Mouse (Mus musculus): ENCODE measurements at regions not wholly inside any gene's neighbourhood (a gene's known extent, or its start where the extent isn't known, plus 50 kb on each side); places are given as distances from the start of the nearest gene placed in this dataset.

DNA sequence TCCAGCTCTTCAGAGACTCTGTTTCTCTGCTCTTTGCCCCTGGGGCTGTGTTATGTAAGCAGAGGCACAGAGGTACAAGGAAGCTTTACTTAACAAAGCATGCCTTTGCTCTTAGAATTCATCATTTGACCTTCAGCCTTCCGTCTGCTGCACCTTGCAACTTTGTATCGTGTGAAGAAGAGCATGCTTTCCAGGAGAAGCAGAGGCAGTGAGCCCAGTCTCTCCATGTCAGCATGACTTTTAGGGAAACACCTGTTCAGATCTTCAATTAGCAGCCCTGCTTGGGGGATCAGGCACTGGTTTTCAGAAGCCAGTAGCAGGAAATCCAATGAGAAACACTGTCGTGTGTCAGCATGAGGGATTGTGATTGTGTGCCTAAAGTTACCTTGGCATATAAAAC, 226.7 kb downstream of the Abcc12 start:
- DNase-seq: no peak

DNA sequence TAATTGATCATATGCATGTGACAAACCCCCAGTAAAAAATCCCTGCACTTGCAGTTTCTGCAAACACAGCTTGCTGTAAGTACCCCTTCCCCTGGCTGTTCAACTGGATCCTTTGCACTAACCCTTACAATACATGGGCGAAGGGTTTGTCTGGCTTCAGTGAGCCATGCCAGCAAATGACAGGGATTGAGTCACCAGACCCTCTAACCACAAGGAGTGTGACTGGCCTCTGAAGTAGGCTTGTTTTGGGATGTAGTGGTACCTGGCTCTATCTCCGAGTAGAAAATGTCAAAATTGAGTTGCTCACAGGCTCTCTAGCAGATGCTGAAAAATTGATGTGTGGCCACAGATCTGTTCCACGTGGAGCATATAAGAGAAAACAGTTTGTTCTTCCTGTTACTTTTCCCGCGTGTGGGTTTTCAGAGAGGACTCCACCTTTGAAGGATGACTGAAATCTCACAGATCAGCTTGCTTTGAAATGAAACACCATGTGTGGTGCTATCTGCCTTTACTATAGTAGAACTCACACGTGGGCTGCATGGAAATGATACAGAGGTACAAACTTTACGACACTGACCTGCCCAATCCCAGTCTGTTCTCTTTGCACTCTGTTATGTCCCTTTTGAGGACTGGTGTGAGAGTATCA, 228.8 kb downstream of the Abcc12 start:
- DNase-seq: no peak

DNA sequence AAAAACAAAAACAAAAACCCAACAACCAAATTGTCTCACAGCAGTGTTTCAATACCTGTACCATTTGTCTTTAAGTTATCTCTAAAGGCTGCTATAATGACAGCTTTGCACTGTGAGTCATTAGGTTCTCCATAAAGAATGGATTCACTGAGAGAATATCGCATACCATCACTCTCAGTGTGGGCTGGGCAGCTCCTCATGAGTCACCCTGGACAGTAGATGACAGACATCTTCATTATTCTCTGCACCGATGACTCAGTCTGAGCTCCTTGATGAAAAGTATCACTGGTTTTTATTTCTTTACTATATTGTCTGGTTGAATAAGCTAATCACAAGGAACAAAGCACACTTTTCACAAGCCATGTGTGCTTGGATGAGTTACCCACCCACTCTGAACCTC, 230.4 kb downstream of the Abcc12 start:
- DNase-seq: no peak

DNA sequence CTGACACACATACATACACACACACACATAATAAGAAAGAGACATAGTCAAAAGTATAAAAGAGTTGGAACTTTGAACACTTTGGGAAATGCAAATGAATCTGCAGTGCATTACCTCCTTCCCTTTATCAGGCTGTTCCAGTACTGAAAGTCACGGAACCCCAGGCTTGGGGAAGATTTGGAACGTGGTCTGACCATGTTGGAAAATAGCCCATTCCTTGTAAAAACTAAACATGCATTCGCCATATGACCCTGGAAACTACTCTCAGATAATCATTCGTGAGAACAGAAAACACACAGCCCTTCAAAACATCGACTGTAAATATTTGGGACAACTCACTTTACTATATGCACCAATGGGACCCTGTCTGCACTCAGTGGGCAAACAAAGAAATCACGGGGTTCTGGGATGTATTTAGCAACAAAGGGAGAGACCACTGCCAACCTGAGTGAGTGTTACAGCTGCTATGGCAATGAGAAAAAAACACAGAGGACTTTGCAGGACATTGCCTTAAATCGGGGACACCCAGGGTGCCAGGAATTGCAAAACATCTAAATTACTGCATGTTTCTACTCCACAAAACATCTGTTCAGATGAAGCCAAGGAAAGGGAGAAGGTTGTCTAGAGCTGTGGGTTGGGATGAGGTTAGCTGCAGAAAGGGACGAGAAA, 238.3 kb downstream of the Abcc12 start:
- DNase-seq: no peak

DNA sequence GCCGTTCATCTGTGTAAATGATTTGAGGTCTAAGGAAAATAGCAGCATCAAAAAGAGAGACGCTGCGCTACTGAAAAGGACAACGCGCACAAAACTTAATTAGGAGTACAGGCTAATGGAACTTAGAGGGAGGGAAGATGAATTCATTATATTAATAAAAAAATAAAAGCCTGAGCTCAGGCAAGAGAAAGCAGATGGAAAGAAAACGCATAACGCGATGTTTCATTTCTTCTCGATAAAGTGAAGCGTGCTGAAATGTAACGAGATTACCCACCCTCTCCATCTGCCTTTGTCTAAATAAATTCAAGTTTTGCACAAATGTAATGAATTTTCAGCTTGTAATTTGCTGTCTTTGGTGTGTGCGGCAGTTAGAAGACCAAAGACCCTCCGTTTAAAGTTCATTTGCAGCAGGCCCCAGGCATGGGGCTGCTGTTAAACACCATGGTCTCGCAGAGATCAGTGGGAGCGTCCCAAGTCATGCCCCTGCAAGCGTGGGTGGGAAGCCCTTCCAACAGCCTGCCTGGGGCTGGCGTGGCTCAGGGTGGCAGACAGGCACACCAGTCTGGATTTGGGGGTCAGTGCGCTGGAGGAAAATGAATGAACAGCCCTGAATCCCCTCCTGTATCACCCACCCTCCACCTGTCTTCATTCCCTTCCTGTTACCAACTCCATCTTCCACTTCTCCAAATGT, 241.8 kb downstream of the Abcc12 start:
- DNase-seq: no peak

DNA sequence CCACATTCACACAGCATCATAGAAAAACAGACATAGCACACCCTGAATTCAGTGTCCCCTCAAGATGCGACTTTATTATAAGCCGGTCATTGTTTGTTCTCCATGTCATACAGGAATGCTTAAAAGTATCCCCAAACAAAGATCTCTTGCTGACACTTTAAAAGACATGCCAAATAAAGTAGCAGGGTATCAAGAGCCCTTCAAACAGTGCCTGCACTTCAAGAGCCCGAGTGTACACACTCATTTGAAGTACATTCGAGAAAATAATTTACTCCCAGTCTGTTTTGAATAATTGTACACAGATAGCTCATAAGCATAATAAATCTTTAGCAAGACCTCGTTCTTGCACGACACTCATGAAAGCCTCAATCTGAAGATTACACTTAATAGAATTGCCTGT, 249.1 kb downstream of the Abcc12 start:
- no peak for DNase-seq

DNA sequence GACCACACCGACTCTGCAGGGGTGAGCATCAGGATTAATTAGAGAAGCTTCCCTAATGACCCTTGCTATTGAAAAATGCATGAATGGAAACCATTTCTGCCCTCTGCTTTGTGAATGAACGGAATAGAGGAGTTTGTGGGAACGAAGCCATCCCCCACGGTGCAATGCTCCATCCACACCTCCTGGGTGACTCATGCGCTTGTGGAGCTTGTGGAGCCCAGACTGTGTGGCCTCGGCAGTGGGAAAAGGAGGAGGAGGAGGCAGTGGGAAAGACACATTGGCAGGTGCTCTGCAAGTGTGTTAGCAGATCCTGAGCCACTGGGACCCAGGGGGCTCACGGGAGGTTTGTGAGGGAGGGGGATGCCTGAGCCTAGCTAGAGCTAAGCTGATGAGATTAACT, 251.9 kb downstream of the Abcc12 start:
- DNase-seq: no peak

DNA sequence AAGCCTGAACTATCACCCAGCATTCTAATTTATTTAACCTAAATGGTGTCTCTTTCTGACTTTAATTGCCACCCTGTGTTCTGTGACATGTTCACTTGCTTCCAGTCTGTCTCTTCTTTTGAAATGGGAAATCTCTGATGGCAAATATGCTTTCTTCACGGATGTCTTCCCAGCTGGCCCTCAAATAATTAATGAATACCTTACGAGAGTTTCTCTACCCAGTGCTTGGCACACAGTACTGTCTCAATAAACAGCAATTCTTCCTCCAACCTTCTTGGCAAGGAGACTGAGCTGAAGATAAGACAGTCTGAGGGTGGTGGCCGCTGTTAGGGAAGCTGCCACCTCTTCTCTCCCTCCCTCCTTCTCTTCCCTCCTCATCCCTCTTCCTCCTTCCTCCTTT, 252.5 kb downstream of the Abcc12 start:
- no peak for DNase-seq

DNA sequence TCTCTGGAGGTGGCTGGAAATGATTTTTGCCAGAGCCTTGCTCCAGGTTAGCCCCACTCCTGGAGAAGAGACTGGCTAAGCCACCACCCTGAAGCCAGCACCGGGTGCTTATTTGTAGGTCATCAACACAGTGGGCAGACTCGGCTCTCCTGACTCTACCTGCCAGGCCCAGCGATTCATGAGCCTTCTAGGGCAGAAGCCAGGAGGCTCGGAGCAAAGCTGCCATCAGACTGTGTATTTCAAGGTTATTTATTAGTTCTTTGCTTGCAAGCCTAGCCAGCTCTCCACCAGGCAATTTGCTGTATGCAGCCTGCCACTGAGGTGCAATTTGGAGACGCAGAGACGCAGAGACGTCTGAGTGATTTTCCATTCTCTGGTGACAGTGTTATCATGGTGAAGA, 255.4 kb downstream of the Abcc12 start:
- DNase-seq: no peak

DNA sequence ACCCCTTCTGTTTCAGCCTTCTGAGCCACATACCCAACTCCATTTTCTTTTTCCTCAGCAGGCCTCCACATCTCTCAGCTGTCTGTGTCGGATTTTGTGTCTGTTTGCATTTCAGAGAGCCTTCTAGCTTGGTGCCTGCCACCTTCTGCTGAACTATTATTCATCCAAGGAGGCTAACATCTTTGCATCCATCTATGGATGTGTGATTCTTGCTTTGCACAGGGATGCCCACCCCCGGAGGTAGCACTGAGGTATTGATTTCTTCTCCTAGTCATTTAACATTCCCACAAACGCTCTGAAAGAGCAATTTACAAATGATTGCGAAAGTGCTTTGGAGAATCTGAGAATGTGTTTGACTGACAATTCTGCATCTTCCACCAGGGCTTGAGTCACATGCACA, 255.9 kb downstream of the Abcc12 start:
- DNase-seq: no peak

DNA sequence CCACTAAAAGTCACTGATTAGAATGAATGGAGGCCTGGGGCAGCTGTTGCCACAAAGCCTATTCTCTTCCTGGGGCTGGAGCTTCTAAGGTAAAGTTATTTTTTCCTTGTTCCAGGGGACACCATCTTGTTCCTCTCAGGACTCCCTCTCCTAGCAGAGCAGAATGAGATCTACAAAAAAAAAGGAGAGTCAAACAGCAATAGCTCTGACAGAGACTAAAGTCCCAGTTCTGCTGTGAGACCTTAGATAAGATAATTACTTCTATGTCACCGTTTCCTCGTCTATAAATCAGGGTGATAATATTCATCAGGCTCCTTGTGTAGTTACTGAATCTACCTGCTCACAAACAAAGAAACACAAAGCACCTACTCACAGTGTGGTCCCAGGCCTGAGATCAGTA, 256.7 kb downstream of the Abcc12 start:
- no peak for DNase-seq

DNA sequence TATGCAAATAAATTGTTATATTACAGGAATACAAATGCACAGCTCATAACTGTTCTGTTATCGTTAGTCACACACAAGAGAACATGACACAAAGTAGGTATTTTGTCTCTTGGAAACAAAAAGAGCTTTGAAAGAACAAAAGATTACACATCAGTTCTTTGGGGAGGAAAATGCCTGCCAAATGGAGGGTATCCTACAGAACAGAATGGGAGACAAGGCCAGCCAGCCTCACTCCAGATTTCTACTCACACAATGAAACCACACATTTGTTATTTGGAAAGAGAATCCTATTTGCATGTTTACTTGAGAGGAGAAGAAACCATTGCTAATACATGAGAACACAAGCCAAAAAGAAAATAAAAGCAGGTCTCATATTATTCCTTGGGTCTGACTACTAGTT, 258.0 kb downstream of the Abcc12 start:
- no peak for DNase-seq

DNA sequence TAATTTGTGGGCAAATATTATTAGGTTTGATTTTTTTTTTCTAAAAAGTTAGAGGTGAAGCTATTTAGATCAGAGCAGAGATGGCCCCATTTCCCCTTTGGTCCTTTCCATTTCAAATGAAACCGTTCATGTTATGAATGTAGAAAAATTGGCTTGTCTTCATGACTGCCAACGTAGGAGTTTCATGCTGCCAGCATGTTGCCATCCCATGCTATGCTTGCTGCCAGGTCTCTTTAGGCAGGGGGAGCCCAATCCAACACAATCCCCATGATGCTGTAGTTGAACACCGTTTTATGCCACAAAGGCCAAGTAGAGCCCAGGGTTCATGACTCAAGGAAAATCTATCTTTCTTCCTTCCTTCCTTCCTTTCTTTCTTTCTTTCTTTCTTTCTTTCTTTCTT, 259.5 kb downstream of the Abcc12 start:
- DNase-seq: no peak

DNA sequence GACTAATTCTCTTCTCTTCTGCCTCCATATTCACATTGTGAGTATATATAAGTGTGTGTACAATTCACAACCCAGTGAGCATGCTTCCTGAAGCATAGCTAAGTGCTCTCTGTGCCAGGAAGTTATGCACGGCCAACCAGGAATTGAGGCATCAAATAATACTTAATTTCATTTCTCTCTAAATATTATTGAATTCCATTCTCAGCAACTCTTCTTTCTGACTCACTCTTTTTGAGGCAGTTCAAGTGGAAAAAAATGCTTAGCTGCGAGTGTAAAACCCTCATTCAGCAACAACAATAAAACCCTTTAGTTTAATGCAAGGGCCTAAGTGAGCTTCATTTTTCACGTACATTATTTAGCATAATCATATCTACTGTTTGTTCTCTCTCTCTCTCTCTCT, 262.0 kb downstream of the Abcc12 start:
- DNase-seq: no peak

DNA sequence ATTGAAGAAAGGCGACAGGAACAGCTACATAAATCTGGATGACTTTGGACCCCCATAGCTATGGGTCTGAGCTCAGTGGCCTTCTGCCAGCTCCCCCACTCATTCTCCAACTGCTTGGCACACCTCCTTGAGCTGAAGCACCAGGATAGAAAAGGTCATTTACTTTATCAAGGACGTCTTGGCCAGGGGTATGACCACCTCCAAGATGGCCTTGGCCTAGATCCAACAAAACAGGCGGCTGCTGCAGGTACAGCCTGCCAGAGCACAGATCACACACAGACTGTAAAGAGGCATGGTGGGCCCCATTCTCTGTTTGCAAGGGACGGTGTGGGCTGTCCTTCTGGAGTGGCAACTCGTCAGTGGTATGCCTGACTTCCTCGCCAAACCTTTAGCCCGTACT, 264.2 kb downstream of the Abcc12 start:
- no peak for DNase-seq

DNA sequence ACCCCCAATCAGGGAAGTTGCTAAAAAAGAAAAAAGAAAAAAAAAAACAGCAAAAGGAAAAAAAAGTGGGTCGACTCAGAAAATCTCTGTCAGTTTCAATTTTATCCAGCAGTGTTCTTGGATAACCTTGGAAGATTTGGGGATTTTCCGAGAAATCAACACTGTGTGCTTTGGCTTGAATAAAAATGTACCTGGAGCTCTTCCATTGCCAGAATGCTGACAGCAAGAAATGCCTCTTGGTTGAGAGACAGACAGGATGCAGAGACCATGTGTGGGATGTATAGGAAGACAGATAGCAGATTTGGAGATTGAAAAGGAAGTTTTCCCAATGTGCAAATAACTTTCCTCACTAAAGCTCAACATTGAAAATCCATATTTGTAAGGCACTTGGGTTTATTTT, 271.0 kb downstream of the Abcc12 start:
- no peak for DNase-seq

DNA sequence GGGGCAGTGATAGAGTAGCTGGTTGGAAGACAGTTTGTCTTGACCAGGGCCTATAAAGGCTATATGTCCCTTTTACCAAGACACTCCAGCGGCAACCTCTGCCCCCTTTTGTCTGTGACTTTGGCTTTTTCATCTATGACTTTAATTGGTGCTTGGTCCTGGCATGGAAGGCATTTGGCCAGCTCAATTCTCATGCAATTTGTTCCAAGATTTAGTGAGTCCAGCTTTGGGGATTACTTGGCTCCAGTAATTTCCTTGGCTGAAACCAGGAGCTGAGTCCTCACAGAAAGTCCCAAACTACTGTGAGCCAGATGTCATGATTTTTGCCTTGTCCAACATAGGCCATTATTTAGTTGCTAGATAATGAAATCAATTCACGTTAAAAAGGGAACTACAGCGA, 273.1 kb downstream of the Abcc12 start:
- DNase-seq: no peak

DNA sequence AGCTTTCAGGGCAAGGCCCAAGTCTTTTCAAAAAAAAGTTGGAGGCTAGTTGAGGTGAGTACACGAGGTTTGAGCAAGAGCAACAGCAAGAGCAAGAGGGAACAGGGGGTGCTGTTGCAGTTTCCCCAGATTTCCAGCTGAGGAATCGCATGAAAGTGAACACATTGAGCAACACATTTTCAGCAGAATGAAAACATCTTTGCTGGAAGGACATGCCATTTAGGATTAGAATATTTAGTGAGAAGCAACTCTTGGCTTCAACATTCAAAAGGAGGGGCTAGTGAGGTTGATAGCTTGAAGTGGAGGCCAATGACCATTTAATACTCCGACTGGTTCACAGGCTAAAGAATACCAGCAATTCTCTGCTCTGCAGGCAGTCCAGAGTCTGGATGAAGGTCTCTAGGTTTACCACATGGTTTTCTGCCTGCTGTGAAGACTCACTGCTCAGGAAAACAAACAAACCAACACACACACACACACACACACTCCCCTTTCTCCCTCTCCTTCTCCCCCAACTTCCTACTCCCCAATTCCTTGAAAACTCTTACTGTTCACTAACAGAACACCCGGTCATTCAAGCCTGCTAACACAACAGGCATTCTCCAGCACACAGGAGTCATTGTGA, 278.5 kb downstream of the Abcc12 start:
- no peak for DNase-seq

DNA sequence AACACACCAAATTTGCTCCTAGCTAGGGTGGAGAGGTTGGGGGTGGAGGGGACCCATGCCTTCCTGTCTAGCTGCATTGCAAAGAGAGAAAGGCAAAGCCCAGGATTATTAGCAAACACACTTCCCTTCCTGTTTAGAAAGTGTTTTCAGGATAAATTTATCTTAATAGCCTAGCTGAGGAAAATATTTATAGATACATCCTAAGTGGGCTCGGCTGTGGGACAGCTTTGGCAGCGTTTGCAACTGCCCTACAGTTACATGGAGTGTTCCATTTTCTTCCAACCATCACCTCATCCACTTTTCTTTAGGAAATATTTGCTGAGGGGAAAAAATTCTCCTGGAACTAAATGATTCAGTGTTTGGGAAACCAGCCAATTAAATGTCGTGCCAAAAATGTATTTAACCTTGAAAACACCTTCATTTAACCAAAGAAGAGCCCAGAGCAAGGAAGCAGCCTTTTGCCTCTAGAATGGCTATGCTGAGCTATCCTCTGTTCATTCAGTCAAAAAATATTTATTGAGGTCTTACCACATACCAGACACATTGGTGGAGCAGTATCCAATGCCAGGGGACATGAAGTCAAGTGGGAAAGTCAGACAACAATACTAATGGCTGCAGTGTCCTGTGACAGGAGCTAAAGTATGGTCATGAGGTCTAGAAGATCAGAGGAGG, 291.6 kb downstream of the Abcc12 start:
- no peak for DNase-seq

DNA sequence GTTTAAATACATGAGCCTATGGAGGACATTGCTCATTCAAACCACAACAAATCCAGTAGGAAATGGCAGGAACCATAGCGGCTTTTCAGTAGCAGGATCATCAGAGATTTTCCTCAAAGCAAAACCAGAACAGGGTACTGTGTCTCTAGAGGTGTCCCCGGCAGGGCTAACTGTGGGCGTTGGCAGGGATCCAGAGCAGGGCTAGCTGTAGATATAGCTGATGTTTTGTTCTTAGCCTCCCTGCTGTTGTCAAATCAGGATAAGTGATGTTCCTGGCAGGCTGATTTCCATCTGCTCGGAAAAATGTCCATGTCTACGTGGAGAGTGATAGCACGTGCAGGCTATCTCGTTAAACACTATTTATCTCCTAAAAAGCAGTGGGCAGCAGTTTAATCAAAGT, 297.6 kb downstream of the Abcc12 start:
- peak; percentile 32 for DNase-seq

DNA sequence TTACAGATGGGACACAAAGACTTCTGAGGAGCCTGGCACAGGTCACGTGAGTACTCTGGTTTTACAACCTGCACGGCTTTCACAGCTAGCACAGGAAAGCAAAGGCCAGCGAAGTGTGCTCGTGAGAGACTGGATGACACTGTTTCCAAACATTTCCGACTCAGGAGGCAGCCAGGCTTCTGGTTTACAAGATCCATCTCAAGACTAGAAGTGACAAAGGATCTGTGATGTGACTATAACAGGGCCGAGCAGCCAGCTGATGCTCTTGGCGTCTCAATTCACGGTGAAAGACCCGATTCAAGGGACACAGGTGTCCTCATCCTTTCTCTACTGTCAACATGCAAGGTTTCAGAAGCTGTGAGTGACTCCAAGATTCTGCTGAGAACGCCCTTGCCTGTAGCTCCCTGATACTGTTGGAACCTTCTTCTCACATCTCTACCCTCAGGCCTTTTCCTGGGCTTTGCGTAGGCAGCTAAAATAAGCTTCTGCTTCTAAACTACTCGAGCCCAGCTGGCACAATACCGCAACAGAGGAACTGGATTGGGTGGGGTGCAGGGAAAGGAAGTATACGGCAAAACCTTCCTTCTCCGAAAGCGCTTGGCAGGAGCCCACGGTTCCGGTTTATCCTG, 300.3 kb downstream of the Abcc12 start:
- DNase-seq: peak; percentile 60

DNA sequence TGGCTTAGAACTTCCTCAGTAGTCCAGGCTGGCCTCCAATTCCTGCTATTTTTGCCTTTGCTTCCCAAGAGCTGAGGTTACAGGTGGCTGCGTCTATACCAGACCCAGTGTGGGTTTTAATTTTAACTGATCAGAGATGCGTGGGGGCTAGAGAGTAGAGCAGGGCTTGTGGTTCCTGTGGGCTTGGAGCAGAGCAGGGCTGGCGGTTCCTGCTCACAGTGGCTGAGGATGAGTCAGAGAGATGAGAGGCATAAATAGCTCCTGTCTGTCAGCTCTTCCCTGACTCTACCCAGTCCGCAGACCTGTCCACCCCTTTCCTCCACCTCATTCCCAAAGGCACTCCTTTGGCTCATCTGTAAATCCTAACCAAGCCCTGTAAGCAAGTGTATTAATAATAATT, 304.8 kb downstream of the Abcc12 start:
- DNase-seq: no peak

DNA sequence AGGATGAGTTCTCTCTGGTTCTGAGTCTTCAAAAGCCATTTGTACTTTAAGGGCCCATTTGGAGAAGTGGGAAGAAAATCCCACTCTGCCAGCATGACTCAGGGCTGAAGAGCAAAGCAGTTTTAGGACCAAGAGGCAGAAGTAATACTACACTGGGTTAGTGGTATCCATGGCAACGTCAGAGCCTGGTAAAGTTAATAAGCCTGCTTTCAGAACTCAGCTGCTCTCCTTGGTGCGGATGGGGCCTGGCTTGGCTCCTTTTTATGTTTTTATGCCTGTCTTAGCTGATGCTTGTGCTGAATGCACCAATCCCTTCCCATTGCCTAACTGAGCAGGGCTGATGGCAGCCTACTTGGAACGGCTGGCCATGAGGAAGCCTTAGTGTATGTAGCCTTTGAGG, 306.7 kb downstream of the Abcc12 start:
- DNase-seq: no peak

Data from right cerebral cortex, postnatal 4 days (tissue).